Mouse (Mus musculus) myocyte (in vitro differentiated cells): Measurements from ENCODE around the gene Saa2. TPM values are rescaled to one million over a fixed set of nuclear protein-coding genes. Genes with fewer than 3 reads are reported as not detected.
A peak's percentile ranks its signal among the peaks of the same experiment; 100 is the strongest.

Experiments
- H3K27me3 ChIP-seq: one replicate; pipeline ENCODE4 v1.6.1; 2011; ENCODE audit not compliant: control insufficient read depth, insufficient read depth, insufficient read length
- H3K36me3 ChIP-seq: one replicate; pipeline ENCODE4 v1.6.1; 2011; ENCODE audit not compliant: control insufficient read depth, insufficient read depth
- H3K4me2 ChIP-seq: one replicate; pipeline ENCODE4 v1.6.1; 2011; ENCODE audit warnings: low read depth, control low read depth
- H3K4me3 ChIP-seq: one replicate; pipeline ENCODE4 v1.5.1; 2011; ENCODE audit warnings: mild to moderate bottlenecking, control low read depth, moderate library complexity
- H3K79me2 ChIP-seq: one replicate; pipeline ENCODE4 v1.6.1; 2011; ENCODE audit not compliant: control insufficient read depth, insufficient read depth
- H3ac ChIP-seq: one replicate; pipeline ENCODE4 v1.6.1; 2011; ENCODE audit not compliant: control insufficient read depth, insufficient read length
- CEBPB ChIP-seq: IDR thresholded peaks from 2 replicates; pipeline ENCODE4 v1.6.1; 2011; ENCODE audit warnings: mild to moderate bottlenecking, moderate library complexity; ENCODE audit not compliant: poor library complexity, insufficient read depth, severe bottlenecking
- E2F4 ChIP-seq: IDR thresholded peaks from one replicate; pipeline ENCODE4 v1.6.1; 2011; ENCODE audit warnings: mild to moderate bottlenecking, control low read depth, moderate library complexity; ENCODE audit not compliant: insufficient read depth
- MAX ChIP-seq: IDR thresholded peaks from one replicate; pipeline ENCODE4 v1.6.1; 2011; ENCODE audit warnings: low read depth, mild to moderate bottlenecking, control low read depth
- MYOD1 ChIP-seq, 3 experiments: IDR thresholded peaks; one replicate each; pipeline ENCODE4 v1.6.1; 2011; ENCODE audit warnings: control low read depth in 2 of 3, low read depth in 2 of 3, mild to moderate bottlenecking in 2 of 3, moderate library complexity in 1 of 3; ENCODE audit not compliant: insufficient read length in 2 of 3, control insufficient read depth in 1 of 3
- MYOG ChIP-seq, 3 experiments: IDR thresholded peaks; one replicate each; pipeline ENCODE4 v1.6.1; 2011; ENCODE audit warnings: control low read depth in 2 of 3, low read depth in 2 of 3, mild to moderate bottlenecking in 2 of 3; ENCODE audit not compliant: insufficient read length in 2 of 3, control insufficient read depth in 1 of 3, insufficient read depth in 1 of 3
- POLR2A ChIP-seq: IDR thresholded peaks from one replicate; pipeline ENCODE4 v1.6.1; 2011; ENCODE audit warnings: low read depth, mild to moderate bottlenecking, control low read depth, moderate library complexity; ENCODE audit not compliant: insufficient read length
- POLR2AphosphoS2 ChIP-seq: IDR thresholded peaks from one replicate; pipeline ENCODE4 v1.6.1; 2011; ENCODE audit warnings: low read depth, control low read depth; ENCODE audit not compliant: insufficient read length
- REST ChIP-seq: IDR thresholded peaks from one replicate; pipeline ENCODE4 v1.6.1; 2011; ENCODE audit warnings: mild to moderate bottlenecking, control low read depth, moderate library complexity; ENCODE audit not compliant: insufficient read depth, insufficient read length
- SRF ChIP-seq: IDR thresholded peaks from one replicate; pipeline ENCODE4 v1.6.1; 2011; ENCODE audit warnings: low read depth; ENCODE audit not compliant: control insufficient read depth, insufficient read length
- TCF12 ChIP-seq: IDR thresholded peaks from one replicate; pipeline ENCODE4 v1.6.1; 2011; ENCODE audit warnings: mild to moderate bottlenecking, control low read depth; ENCODE audit not compliant: poor library complexity, insufficient read depth, severe bottlenecking
- TCF3 ChIP-seq: IDR thresholded peaks from one replicate; pipeline ENCODE4 v1.6.1; 2011; ENCODE audit warnings: low read depth, control low read depth; ENCODE audit not compliant: insufficient read length
- USF1 ChIP-seq: IDR thresholded peaks from one replicate; pipeline ENCODE4 v1.6.1; 2011; ENCODE audit warnings: low read depth, mild to moderate bottlenecking, control low read depth, moderate library complexity
- polyA plus RNA-seq: library from polyadenylated mRNA; unstranded; fragments of >200 nt; fragmentation: generic; extraction: Trizol; gene quantifications from one replicate; pipeline ENCODE4 v1.2.1, GENCODE M21; 2012; ENCODE audit warnings: missing spikeins

Gene Saa2
- polyA plus RNA-seq, 1 experiment, result not detected

- Histone ChIP-seq H3K79me2 (no peaks in the 10 kb centered on the region), H3K4me2 (no peak overlapping the region), H3K36me3 (no peaks in the 10 kb centered on the region), H3ac (no peak overlapping the region), H3K4me3 (no peak overlapping the region), H3K27me3 (no peaks in the 10 kb centered on the region)
- TF ChIP-seq POLR2AphosphoS2 (no peak), MAX (no peak), E2F4 (no peak), SRF (no peak), MYOD1 (IDR thresholded peaks at IDR 0.05; ENCODE audit: control insufficient read depth in 1 of 3, insufficient read length in 2 of 3, low read depth in 2 of 3) (no peak), CEBPB (no peak), TCF12 (no peak), USF1 (no peak), POLR2A (no peak), REST (no peak), MYOG (IDR thresholded peaks at IDR 0.05; ENCODE audit: control insufficient read depth in 1 of 3, insufficient read depth in 1 of 3, insufficient read length in 2 of 3, low read depth in 2 of 3) (no peak), TCF3 (no peak)
Measured at GRCm38 (mm10) chr7:46748459-46748858, 3.1 kb upstream of the Saa2 start.

- no peak overlapping the region for H3K4me3 ChIP-seq
- H3K4me2 ChIP-seq, result peak overlapping the region; percentile 53
- TF ChIP-seq MYOG (IDR thresholded peaks at IDR 0.05; ENCODE audit: control insufficient read depth in 1 of 3, insufficient read depth in 1 of 3, insufficient read length in 2 of 3, low read depth in 2 of 3) (peak; percentile 23 to 88 (median 44)), TCF3 (peak; percentile 12), MYOD1 (IDR thresholded peaks at IDR 0.05; ENCODE audit: control insufficient read depth in 1 of 3, insufficient read length in 2 of 3, low read depth in 2 of 3) (peak; percentile 60 to 95 (median 89)), SRF (no peak), TCF12 (no peak)
- H3K79me2 ChIP-seq, result no peaks in the 10 kb centered on the region
- no peaks in the 10 kb centered on the region for H3K27me3 ChIP-seq
- no peak overlapping the region for H3ac ChIP-seq
- H3K36me3 ChIP-seq, result no peaks in the 10 kb centered on the region
Measured at GRCm38 (mm10) chr7:46761049-46761795, 9.6 kb downstream of the Saa2 start.

GRCm38 (mm10) chr7:46762601-46763000, 11.0 kb downstream of the Saa2 start:
- Histone ChIP-seq H3K36me3 (peaks cover 6% of the 10 kb centered on the region), H3K4me3 (no peak overlapping the region), H3K4me2 (no peak overlapping the region), H3ac (no peak overlapping the region), H3K27me3 (no peaks in the 10 kb centered on the region), H3K79me2 (no peaks in the 10 kb centered on the region)
- TF ChIP-seq POLR2A (no peak), MYOG (IDR thresholded peaks at IDR 0.05; ENCODE audit: control insufficient read depth in 1 of 3, insufficient read depth in 1 of 3, insufficient read length in 2 of 3, low read depth in 2 of 3) (no peak), SRF (no peak)

- TF ChIP-seq REST (no peak), SRF (no peak), POLR2AphosphoS2 (no peak), TCF12 (no peak), MAX (no peak), USF1 (no peak), CEBPB (no peak), TCF3 (no peak), MYOG (IDR thresholded peaks at IDR 0.05; ENCODE audit: control insufficient read depth in 1 of 3, insufficient read depth in 1 of 3, insufficient read length in 2 of 3, low read depth in 2 of 3) (no peak), POLR2A (no peak), E2F4 (no peak), MYOD1 (IDR thresholded peaks at IDR 0.05; ENCODE audit: control insufficient read depth in 1 of 3, insufficient read length in 2 of 3, low read depth in 2 of 3) (no peak)
- no peak overlapping the region for H3K4me2 ChIP-seq
Measured at GRCm38 (mm10) chr7:46764672-46765071, 13.1 kb downstream of the Saa2 start.

GRCm38 (mm10) chr7:46767371-46767770, 15.8 kb downstream of the Saa2 start:
- H3ac ChIP-seq, result no peak overlapping the region
- H3K79me2 ChIP-seq, result no peaks in the 10 kb centered on the region
- H3K4me3 ChIP-seq, result no peak overlapping the region
- H3K36me3 ChIP-seq, result peaks cover 22% of the 10 kb centered on the region
- H3K27me3 ChIP-seq, result no peaks in the 10 kb centered on the region
- no peak for TF ChIP-seq TCF12
- TF ChIP-seq MYOD1 (IDR thresholded peaks at IDR 0.05; ENCODE audit: control insufficient read depth in 1 of 3, insufficient read length in 2 of 3, low read depth in 2 of 3), result no peak
- no peak for TF ChIP-seq MAX
- TF ChIP-seq POLR2A, result no peak
- TF ChIP-seq MYOG (IDR thresholded peaks at IDR 0.05; ENCODE audit: control insufficient read depth in 1 of 3, insufficient read depth in 1 of 3, insufficient read length in 2 of 3, low read depth in 2 of 3), result no peak
- TF ChIP-seq TCF3, result no peak
- TF ChIP-seq E2F4, result no peak
- TF ChIP-seq USF1, result no peak
- no peak for TF ChIP-seq POLR2AphosphoS2
- no peak for TF ChIP-seq REST
- no peak for TF ChIP-seq CEBPB
- TF ChIP-seq SRF, result no peak
- no peak overlapping the region for H3K4me2 ChIP-seq

More at GRCm38 (mm10) chr7:46764672-46765071, 13.1 kb downstream of the Saa2 start:
- Histone ChIP-seq H3K27me3 (no peaks in the 10 kb centered on the region), H3ac (no peak overlapping the region), H3K36me3 (peaks cover 18% of the 10 kb centered on the region), H3K79me2 (no peaks in the 10 kb centered on the region), H3K4me3 (no peak overlapping the region)
